In genomic region chr6:145781966-145782365, GRCm38 (mm10) we compare ENCODE assay signal across 16 mouse cellular contexts. TPM values are rescaled to one million over a fixed set of nuclear protein-coding genes. Genes with fewer than 3 reads are reported as not detected.
A peak's percentile ranks its signal among the peaks of the same experiment; 100 is the strongest.
DNase-seq lines count a peak whose midpoint lies in the region; ATAC-seq and TF ChIP-seq lines count a peak whose summit lies in the region.
"Had no signal": no experiment of that assay in that cellular context is flagged by ENCODE, and none has a peak within 500 bp of the region (broad histone marks: within the 10 kb centered on the region; RNA-seq: fewer than 3 reads in every experiment).

No protein-coding gene starts in this region.

- peak overlapping the region; percentile 77 for H3K27ac ChIP-seq in gastrocnemius, adult 2 months
- peak overlapping the region; percentile 61 for H3K27ac ChIP-seq in heart, postnatal 0 days (ENCODE audit: low read depth)
- H3K27ac ChIP-seq in heart, embryonic 11.5 days (ENCODE audit: low read depth, low read length): no peak overlapping the region
- peak overlapping the region; percentile 85 for H3K27ac ChIP-seq in embryonic fibroblast, embryonic 13.5 days (ENCODE audit: insufficient read depth, low read length)
- no peak overlapping the region for H3K27ac ChIP-seq in forebrain, embryonic 16.5 days (ENCODE audit: low read length)
- H3K27ac ChIP-seq: embryonic facial prominence, embryonic 15.5 days; hindbrain, embryonic 10.5 days had no signal

- H3K4me2 ChIP-seq in heart, postnatal 0 days (ENCODE audit: low read depth, low read length): no peak overlapping the region
- H3K4me2 ChIP-seq in heart, embryonic 11.5 days: no peak overlapping the region
- H3K4me2 ChIP-seq in forebrain, embryonic 16.5 days (ENCODE audit: low read length): no peak overlapping the region
- H3K4me2 ChIP-seq: embryonic facial prominence, embryonic 15.5 days; midbrain, embryonic 11.5 days had no signal

- DNase-seq in gastrocnemius, adult 2 months: peak; percentile 43
- DNase-seq in gastrocnemius, postnatal 10 days: no peak
- no peak for DNase-seq in heart, postnatal 0 days (ENCODE audit: low spot score)
- peak; percentile 43 for DNase-seq in Muller cell, postnatal 12 days (ENCODE audit: inconsistent ontology term)
- no peak for DNase-seq in frontal cortex, postnatal 14 days (ENCODE audit: low spot score in 2 of 2)
- DNase-seq: kidney, adult 8-10 months; liver; spleen, adult 18-20 months; thymus, postnatal 25 days had no signal

- no peak for TF ChIP-seq EP300 in heart, postnatal 0 days (IDR thresholded peaks at IDR 0.05; ENCODE audit: low read depth)

- H3K4me1 ChIP-seq in heart, postnatal 0 days (ENCODE audit: control insufficient read depth, insufficient read depth): peaks cover 31% of the 10 kb centered on the region
- H3K4me1 ChIP-seq in heart, embryonic 11.5 days (ENCODE audit: control insufficient read depth, insufficient read depth, low read length): peaks cover 25% of the 10 kb centered on the region
- peaks cover 24% of the 10 kb centered on the region for H3K4me1 ChIP-seq in embryonic fibroblast, embryonic 13.5 days (ENCODE audit: control insufficient read depth, insufficient read depth, low read length)
- H3K4me1 ChIP-seq in forebrain, embryonic 16.5 days (replicated peaks; ENCODE audit: control insufficient read depth, insufficient read depth, low read length): 0 out of 2 replicates have a peak, but pooled peaks cover 3% of the 10 kb centered on the region

- no peaks in the 10 kb centered on the region for H3K9me3 ChIP-seq in heart, postnatal 0 days (replicated peaks; ENCODE audit: control insufficient read depth, low read length)
- no peaks in the 10 kb centered on the region for H3K9me3 ChIP-seq in heart, embryonic 11.5 days (replicated peaks; ENCODE audit: control insufficient read depth, low read length)
- no peaks in the 10 kb centered on the region for H3K9me3 ChIP-seq in forebrain, embryonic 16.5 days (ENCODE audit: control insufficient read depth, low read length)
- H3K9me3 ChIP-seq: embryonic facial prominence, embryonic 15.5 days; hindbrain, embryonic 10.5 days had no signal

- no peak for TF ChIP-seq CTCF in gastrocnemius, adult 2 months (IDR thresholded peaks at IDR 0.05)
- no peak for TF ChIP-seq CTCF in heart, postnatal 0 days (IDR thresholded peaks at IDR 0.05; ENCODE audit: low read depth)
- no peak for TF ChIP-seq CTCF in embryonic fibroblast, embryonic 13.5 days (IDR thresholded peaks at IDR 0.05; ENCODE audit: borderline replicate concordance, insufficient read depth, low read length)

- WGBS in heart, postnatal 0 days: 45% methylated on average over 2 of the region's 2 CpGs
- 64% methylated on average over 2 of the region's 2 CpGs for WGBS in heart, embryonic 11.5 days (ENCODE audit: insufficient replicate concordance)
- WGBS in forebrain, embryonic 16.5 days: 74% methylated on average over 2 of the region's 2 CpGs

- H3K4me3 ChIP-seq in gastrocnemius, adult 2 months: no peak overlapping the region
- no peak overlapping the region for H3K4me3 ChIP-seq in heart, postnatal 0 days (ENCODE audit: low read depth, low read length)
- H3K4me3 ChIP-seq in heart, embryonic 11.5 days (ENCODE audit: low read depth, low read length): no peak overlapping the region
- H3K4me3 ChIP-seq in embryonic fibroblast, embryonic 13.5 days (ENCODE audit: insufficient read depth, low read length): no peak overlapping the region
- no peak overlapping the region for H3K4me3 ChIP-seq in forebrain, embryonic 16.5 days (replicated peaks; ENCODE audit: low read length)
- H3K4me3 ChIP-seq: embryonic facial prominence, embryonic 15.5 days; hindbrain, embryonic 10.5 days had no signal

- H3K27me3 ChIP-seq in heart, postnatal 0 days (ENCODE audit: control insufficient read depth, insufficient read depth, low read length): no peaks in the 10 kb centered on the region
- H3K27me3 ChIP-seq in heart, embryonic 11.5 days (ENCODE audit: control insufficient read depth, insufficient read depth, low read length): no peaks in the 10 kb centered on the region
- H3K27me3 ChIP-seq in forebrain, embryonic 16.5 days (replicated peaks; ENCODE audit: control insufficient read depth, insufficient read depth, low read length): no peaks in the 10 kb centered on the region
- H3K27me3 ChIP-seq: embryonic facial prominence, embryonic 15.5 days had no signal

- no peak overlapping the region for H3K9ac ChIP-seq in heart, postnatal 0 days (replicated peaks; ENCODE audit: low read depth, low read length)
- no peak overlapping the region for H3K9ac ChIP-seq in heart, embryonic 11.5 days (ENCODE audit: low read depth, low read length)
- H3K9ac ChIP-seq in forebrain, embryonic 16.5 days (replicated peaks; ENCODE audit: low read depth, low read length): no peak overlapping the region
- H3K9ac ChIP-seq: embryonic facial prominence, embryonic 15.5 days had no signal

- no peak; the same call in 1 of the 2 replicates for TF ChIP-seq POLR2A in embryonic fibroblast, embryonic 13.5 days (IDR thresholded peaks at IDR 0.05; ENCODE audit: low read depth, low read length)

- no peaks in the 10 kb centered on the region for H3K36me3 ChIP-seq in heart, postnatal 0 days (replicated peaks; ENCODE audit: control insufficient read depth, insufficient read depth, low read length)
- no peaks in the 10 kb centered on the region for H3K36me3 ChIP-seq in heart, embryonic 11.5 days (ENCODE audit: control insufficient read depth, insufficient read depth, low read length)
- no peaks in the 10 kb centered on the region for H3K36me3 ChIP-seq in forebrain, embryonic 16.5 days (ENCODE audit: control insufficient read depth, insufficient read depth)
- H3K36me3 ChIP-seq: embryonic facial prominence, embryonic 15.5 days; hindbrain, embryonic 10.5 days had no signal

- ATAC-seq in heart, postnatal 0 days (ENCODE audit: insufficient read depth, low read depth): no peak
- no peak for ATAC-seq in heart, embryonic 11.5 days (replicated peaks; ENCODE audit: insufficient number of reproducible peaks, low FRiP score, low TSS enrichment)
- no peak for ATAC-seq in forebrain, embryonic 16.5 days
- ATAC-seq: lung, postnatal 0 days had no signal

- intact Hi-C loops in gastrocnemius, adult 2 months (cut with DNase I): no loop called here

RNA-seq across cellular contexts. Expression of gene Rassf8, which starts 35.4 kb away (rescaled TPM):
- total RNA-seq in gastrocnemius, adult 2 months (2021): 10 to 100 TPM; 25.5 to 42.7 TPM
- total RNA-seq in gastrocnemius, postnatal 10 days (2021): 10 to 100 TPM; 40.7 to 41.6 TPM
- total RNA-seq in heart, postnatal 0 days (2014; rRNA removed; ENCODE audit: low replicate concordance): 40.8 and 72.6 TPM in 2 replicates
- 9.5 and 11.1 TPM in 2 replicates for polyA plus RNA-seq in heart, postnatal 0 days (2015; fragmentation: Nextera tagmentation; extraction: Ambion mirVana)
- polyA plus RNA-seq in heart, embryonic 11.5 days (2014; fragmentation: Nextera tagmentation; extraction: Ambion mirVana): 10.0 and 12.5 TPM in 2 replicates
- polyA plus RNA-seq in embryonic fibroblast, embryonic 13.5 days (2011; ENCODE audit: insufficient read length, low read depth, missing spikeins): 65.0 and 73.0 TPM in 2 replicates
- polyA plus RNA-seq in forebrain, embryonic 16.5 days (2015; fragmentation: Nextera tagmentation; extraction: Ambion mirVana): 3.4 and 4.0 TPM in 2 replicates

Comparison
In these comparisons a context has a peak if more than half of its experiments do, and no peak if none do; other contexts are left out.
1. DNase-seq: peak in gastrocnemius, adult 2 months (single experiment) and Muller cell, postnatal 12 days (single experiment); none in gastrocnemius, postnatal 10 days (single experiment), heart, postnatal 0 days (single experiment) and frontal cortex, postnatal 14 days (0 of 2).
2. H3K27ac ChIP-seq: peak in gastrocnemius, adult 2 months (single experiment), heart, postnatal 0 days (single experiment) and embryonic fibroblast, embryonic 13.5 days (single experiment); none in heart, embryonic 11.5 days (single experiment) and forebrain, embryonic 16.5 days (single experiment).